15 mouse cellular contexts compared by ENCODE assay signal in the genomic region with DNA sequence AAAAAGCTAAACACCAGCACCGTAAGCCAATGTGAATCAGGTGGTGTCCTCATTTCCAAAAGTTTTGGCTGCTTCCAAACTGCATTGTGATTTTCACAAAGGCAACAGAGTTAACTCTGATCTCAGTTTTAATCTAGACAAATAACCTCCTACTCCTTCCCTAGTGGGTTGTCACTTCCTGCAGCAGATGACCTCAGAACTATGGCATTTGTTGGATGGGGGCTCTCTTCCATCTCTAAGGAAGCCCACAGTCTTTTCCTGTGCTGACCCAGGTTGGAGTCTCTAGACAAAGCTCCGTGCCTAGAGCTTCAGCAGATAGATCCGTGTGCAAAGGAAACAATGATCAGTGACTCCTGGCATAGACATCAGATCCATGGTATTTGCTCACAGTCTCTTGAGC. TPM values are rescaled to one million over a fixed set of nuclear protein-coding genes. Genes with fewer than 3 reads are reported as not detected.
A peak's percentile ranks its signal among the peaks of the same experiment; 100 is the strongest.
DNase-seq lines count a peak whose midpoint lies in the region; ATAC-seq lines count a peak whose summit lies in the region.
"Had no signal": no experiment of that assay in that cellular context is flagged by ENCODE, and none has a peak within 500 bp of the region (broad histone marks: within the 10 kb centered on the region; RNA-seq: fewer than 3 reads in every experiment).

No protein-coding gene starts in this region.

- no peaks in the 10 kb centered on the region for H3K27me3 ChIP-seq in heart, embryonic 12.5 days (replicated peaks)
- no peaks in the 10 kb centered on the region for H3K27me3 ChIP-seq in heart, embryonic 11.5 days (ENCODE audit: control insufficient read depth, insufficient read depth, low read length)
- no peaks in the 10 kb centered on the region for H3K27me3 ChIP-seq in liver, embryonic 12.5 days (replicated peaks)
- H3K27me3 ChIP-seq: embryonic facial prominence, embryonic 12.5 days had no signal

- no peaks in the 10 kb centered on the region for H3K36me3 ChIP-seq in heart, embryonic 12.5 days
- H3K36me3 ChIP-seq in heart, embryonic 11.5 days (ENCODE audit: control insufficient read depth, insufficient read depth, low read length): no peaks in the 10 kb centered on the region
- no peaks in the 10 kb centered on the region for H3K36me3 ChIP-seq in liver, embryonic 12.5 days
- H3K36me3 ChIP-seq: embryonic facial prominence, embryonic 12.5 days had no signal

- no peak overlapping the region for H3K4me2 ChIP-seq in heart, embryonic 12.5 days
- no peak overlapping the region for H3K4me2 ChIP-seq in heart, embryonic 11.5 days
- peak overlapping the region; percentile 46 for H3K4me2 ChIP-seq in liver, embryonic 12.5 days
- H3K4me2 ChIP-seq: embryonic facial prominence, embryonic 12.5 days had no signal

- H3K9ac ChIP-seq in heart, embryonic 12.5 days: no peak overlapping the region
- H3K9ac ChIP-seq in heart, embryonic 11.5 days (ENCODE audit: low read depth, low read length): no peak overlapping the region
- H3K9ac ChIP-seq in liver, embryonic 12.5 days: peak overlapping the region; percentile 50
- H3K9ac ChIP-seq: embryonic facial prominence, embryonic 12.5 days had no signal

- no peak overlapping the region for H3K4me3 ChIP-seq in heart, embryonic 12.5 days
- H3K4me3 ChIP-seq in heart, embryonic 11.5 days (ENCODE audit: low read depth, low read length): no peak overlapping the region
- no peak overlapping the region for H3K4me3 ChIP-seq in liver, embryonic 12.5 days
- H3K4me3 ChIP-seq: embryonic facial prominence, embryonic 12.5 days had no signal

- no peaks in the 10 kb centered on the region for H3K9me3 ChIP-seq in heart, embryonic 12.5 days (replicated peaks)
- no peaks in the 10 kb centered on the region for H3K9me3 ChIP-seq in heart, embryonic 11.5 days (replicated peaks; ENCODE audit: control insufficient read depth, low read length)
- H3K9me3 ChIP-seq in liver, embryonic 12.5 days (replicated peaks): no peaks in the 10 kb centered on the region
- H3K9me3 ChIP-seq: embryonic facial prominence, embryonic 12.5 days had no signal

- H3K4me1 ChIP-seq in heart, embryonic 12.5 days (replicated peaks): peaks cover 14% of the 10 kb centered on the region
- peaks cover 13% of the 10 kb centered on the region; the same call in 1 of the 2 replicates for H3K4me1 ChIP-seq in heart, embryonic 11.5 days (ENCODE audit: control insufficient read depth, insufficient read depth, low read length)
- peaks cover 76% of the 10 kb centered on the region for H3K4me1 ChIP-seq in liver, embryonic 12.5 days

- peak; percentile 95 for DNase-seq in heart, adult 11 months
- peak; percentile 20 for DNase-seq in 3T3-L1 (ENCODE audit: low read depth, low spot score)
- no peak for DNase-seq in thymus, postnatal 36 days
- DNase-seq in thymus, adult 18-20 months: no peak
- DNase-seq: adrenal gland, adult 8-10 months; cerebellum, postnatal 14 days; lung, postnatal 36 days; right cerebral cortex, postnatal 4 days had no signal

- no peak for ATAC-seq in heart, embryonic 12.5 days (ENCODE audit: insufficient number of reproducible peaks, low FRiP score)
- no peak for ATAC-seq in heart, embryonic 11.5 days (replicated peaks; ENCODE audit: insufficient number of reproducible peaks, low FRiP score, low TSS enrichment)
- ATAC-seq in liver, embryonic 12.5 days: no peak
- no peak for ATAC-seq in frontal cortex, adult (ENCODE audit: low TSS enrichment)
- ATAC-seq: hindbrain, embryonic 16.5 days; midbrain, embryonic 16.5 days had no signal

- no peak overlapping the region for H3K27ac ChIP-seq in heart, embryonic 12.5 days (ENCODE audit: poor library complexity, severe bottlenecking)
- H3K27ac ChIP-seq in heart, embryonic 11.5 days (ENCODE audit: low read depth, low read length): peak overlapping the region; percentile 57; the same call in 1 of the 2 replicates
- H3K27ac ChIP-seq in liver, embryonic 12.5 days: peak overlapping the region; percentile 95
- H3K27ac ChIP-seq: embryonic facial prominence, embryonic 12.5 days had no signal

- WGBS in heart, embryonic 12.5 days: 59% methylated on average over 3 of the region's 3 CpGs
- WGBS in heart, embryonic 11.5 days (ENCODE audit: insufficient replicate concordance): 57% methylated on average over 3 of the region's 3 CpGs
- WGBS in liver, embryonic 12.5 days (ENCODE audit: insufficient replicate concordance): 41% methylated on average over 3 of the region's 3 CpGs

RNA-seq across cellular contexts. Expression of a gene that starts 31.1 kb away (rescaled TPM):
- polyA plus RNA-seq in heart, embryonic 12.5 days (2016; fragmentation: Nextera tagmentation; extraction: Ambion mirVana): 35.6 and 36.4 TPM in 2 replicates
- polyA plus RNA-seq in heart, embryonic 11.5 days (2014; fragmentation: Nextera tagmentation; extraction: Ambion mirVana): 24.6 and 26.7 TPM in 2 replicates
- 20.3 and 20.4 TPM in 2 replicates for polyA plus RNA-seq in liver, embryonic 12.5 days (2016; fragmentation: Nextera tagmentation; extraction: Ambion mirVana)

Comparison
In these comparisons a context has a peak if more than half of its experiments do, and no peak if none do; other contexts are left out.
1. DNase-seq: peak in heart, adult 11 months (single experiment) and 3T3-L1 (single experiment); none in thymus, postnatal 36 days (0 of 2) and thymus, adult 18-20 months (0 of 2).